Mouse (Mus musculus): ENCODE results near the gene Stk11.

- TF ChIP-seq CTCF (conservative IDR thresholded peaks at IDR 0.05; ENCODE audit: low read length) (no peak), NANOG (IDR thresholded peaks at IDR 0.05; ENCODE audit: borderline replicate concordance, low read length) (no peak), POU5F1 (IDR thresholded peaks at IDR 0.05; ENCODE audit: borderline replicate concordance, low read length) (no peak)
Measured at GRCm38 (mm10) chr10:80159561-80160454, 44.2 kb downstream of the Stk11 start.

All from E14TG2a.4 (cell line).